Mouse (Mus musculus) liver, embryonic 11.5 days (tissue): ENCODE measurements around the gene Isyna1. TPM values are rescaled to one million over a fixed set of nuclear protein-coding genes. Genes with fewer than 3 reads are reported as not detected.

Source experiments
- ATAC-seq: fragments of 200-750 bp; cut with Nextera tagmentation; replicated peaks from 2 replicates; pipeline ENCODE4 v1.8.0; 2017; ENCODE audit warnings: moderate number of reproducible peaks, mild to moderate bottlenecking, moderate TSS enrichment, moderate library complexity; ENCODE audit not compliant: low FRiP score
- DNase-seq: peaks from one replicate; pipeline ENCODE4 v3.0.0-alpha.2; 2017; ENCODE audit warnings: low spot score
- H3K27ac ChIP-seq: fragments of 300-500 bp; sonication (generic); 2 replicates; pipeline ENCODE4 v1.5.1; 2014; ENCODE audit warnings: mild to moderate bottlenecking, low read depth, low read length, control low read depth
- H3K27me3 ChIP-seq: fragments of 300-500 bp; sonication (generic); replicated peaks from 2 replicates; pipeline ENCODE4 v1.6.1; 2014; ENCODE audit warnings: low read length, mixed read lengths; ENCODE audit not compliant: control insufficient read depth, insufficient read depth
- H3K36me3 ChIP-seq: fragments of 300-500 bp; sonication (generic); 2 replicates; pipeline ENCODE4 v1.6.1; 2014; ENCODE audit warnings: mild to moderate bottlenecking, low read length, moderate library complexity, mixed read lengths; ENCODE audit not compliant: control insufficient read depth, insufficient read depth
- H3K4me1 ChIP-seq: fragments of 300-500 bp; sonication (generic); replicated peaks from 2 replicates; pipeline ENCODE4 v1.6.1; 2014; ENCODE audit warnings: low read length, mixed read lengths; ENCODE audit not compliant: control insufficient read depth, insufficient read depth
- H3K4me2 ChIP-seq: fragments of 300-500 bp; sonication (generic); 2 replicates; pipeline ENCODE4 v1.6.1; 2014; ENCODE audit warnings: mild to moderate bottlenecking, control low read depth, moderate library complexity
- H3K4me3 ChIP-seq: fragments of 300-500 bp; sonication (generic); 2 replicates; pipeline ENCODE4 v1.5.1; 2014; ENCODE audit warnings: low read depth, low read length, control low read depth
- H3K9ac ChIP-seq: fragments of 300-500 bp; sonication (generic); 2 replicates; pipeline ENCODE4 v1.6.1; 2014; ENCODE audit warnings: low read depth, low read length, control low read depth
- H3K9me3 ChIP-seq: fragments of 300-500 bp; sonication (generic); 2 replicates; pipeline ENCODE4 v1.6.1; 2016; ENCODE audit warnings: low read length, inconsistent platforms, mixed read lengths; ENCODE audit not compliant: control insufficient read depth
- WGBS: fragments of 180-500 bp; shearing (Covaris S2); extraction: QIAGEN DNeasy Blood & Tissue Kit; methylation state at CpG from one replicate; pipeline ENCODE4 v1.1.7; 2014; 5-methylcytosine and 5-hydroxymethylcytosine counted together
- polyA plus RNA-seq: library from polyadenylated mRNA; unstranded; fragments of >200 nt; fragmentation: Nextera tagmentation; extraction: Ambion mirVana; gene quantifications from 2 replicates; pipeline ENCODE4 v1.2.1, GENCODE M21; 2014

The Isyna1 gene
- polyA plus RNA-seq, 1 experiment from 2014 or later, result 177 TPM

- peak; percentile 64 for DNase-seq
- ATAC-seq, result peak; percentile 59
- peak overlapping the region; percentile 89 for H3K27ac ChIP-seq
- no peaks in the 10 kb centered on the region for H3K36me3 ChIP-seq
- H3K9ac ChIP-seq, result peak overlapping the region; percentile 76
- peak overlapping the region; percentile 59 for H3K4me3 ChIP-seq
- WGBS, result 8% methylated on average over 22 of the region's 22 CpGs
- no peaks in the 10 kb centered on the region for H3K9me3 ChIP-seq
- peaks cover 9% of the 10 kb centered on the region; the same call in 1 of the 2 replicates for H3K27me3 ChIP-seq
- H3K4me2 ChIP-seq, result peak overlapping the region; percentile 90
- H3K4me1 ChIP-seq, result peaks cover 32% of the 10 kb centered on the region
Measured at GRCm38 (mm10) chr8:70630532-70631381, 36.6 kb downstream of the Isyna1 start.

GRCm38 (mm10) chr8:70631436-70631835 lies 37.3 kb downstream of the Isyna1 start:
- peak overlapping the region; percentile 59 for H3K4me3 ChIP-seq
- peak overlapping the region; percentile 61 for H3K9ac ChIP-seq
- no peaks in the 10 kb centered on the region for H3K36me3 ChIP-seq
- WGBS, result 12% methylated on average over 24 of the region's 24 CpGs
- H3K27ac ChIP-seq, result peak overlapping the region; percentile 89
- no peaks in the 10 kb centered on the region for H3K9me3 ChIP-seq
- peaks cover 37% of the 10 kb centered on the region for H3K4me1 ChIP-seq
- DNase-seq, result peak; percentile 58
- ATAC-seq, result no peak
- peak overlapping the region; percentile 90 for H3K4me2 ChIP-seq
- peaks cover 9% of the 10 kb centered on the region; the same call in 1 of the 2 replicates for H3K27me3 ChIP-seq

- Histone ChIP-seq H3K9me3 (no peaks in the 10 kb centered on the region), H3K4me1 (peaks cover 43% of the 10 kb centered on the region), H3K4me2 (peak within 1 kb of the TSS; percentile 90), H3K27ac (peak within 1 kb of the TSS; percentile 89), H3K4me3 (peak within 1 kb of the TSS; percentile 59), H3K9ac (peak within 1 kb of the TSS; percentile 61), H3K27me3 (peaks cover 9% of the 10 kb centered on the region; the same call in 1 of the 2 replicates), H3K36me3 (no peaks in the 10 kb centered on the region)
- DNase-seq (no peak), ATAC-seq (0 out of 2 replicates have a peak, but pooled peaks have one; percentile 4)
- 69% methylated on average over 6 of the region's 6 CpGs for WGBS
Measured at GRCm38 (mm10) chr8:70632346-70632892, 38.2 kb downstream of the Isyna1 start, which contains the start of gene Gdf15. TSS of gene Gdf15 (minus strand) at chr8:70632456.

DNA sequence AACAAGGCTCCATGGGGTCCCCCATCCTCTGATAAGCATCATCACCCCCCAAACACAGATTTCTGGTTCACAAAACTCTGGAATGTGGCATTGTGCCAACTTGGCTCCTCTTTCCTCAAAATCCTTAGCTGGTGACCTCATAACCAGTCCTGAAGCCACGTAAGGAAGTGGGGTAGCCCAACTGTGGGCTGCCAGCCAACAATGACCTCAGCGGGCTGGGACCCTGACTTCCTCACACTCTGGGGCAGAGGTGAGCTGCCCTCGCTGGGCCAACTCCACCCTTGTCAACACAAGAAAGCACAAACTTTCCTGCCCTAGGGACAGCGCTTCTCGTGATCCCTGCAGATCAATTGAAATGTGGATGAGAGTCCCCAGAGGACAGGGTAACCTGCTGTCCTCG lies 39.9 kb downstream of the Isyna1 start:
- no peak for ATAC-seq
- H3K4me1 ChIP-seq, result peaks cover 48% of the 10 kb centered on the region
- H3K9me3 ChIP-seq, result no peaks in the 10 kb centered on the region
- DNase-seq, result no peak
- H3K27ac ChIP-seq, result no peak overlapping the region
- peaks cover 9% of the 10 kb centered on the region; the same call in 1 of the 2 replicates for H3K27me3 ChIP-seq
- no peak overlapping the region for H3K9ac ChIP-seq
- 47% methylated on average over 6 of the region's 6 CpGs for WGBS
- H3K4me3 ChIP-seq, result no peak overlapping the region
- H3K36me3 ChIP-seq, result no peaks in the 10 kb centered on the region
- no peak overlapping the region for H3K4me2 ChIP-seq

DNA sequence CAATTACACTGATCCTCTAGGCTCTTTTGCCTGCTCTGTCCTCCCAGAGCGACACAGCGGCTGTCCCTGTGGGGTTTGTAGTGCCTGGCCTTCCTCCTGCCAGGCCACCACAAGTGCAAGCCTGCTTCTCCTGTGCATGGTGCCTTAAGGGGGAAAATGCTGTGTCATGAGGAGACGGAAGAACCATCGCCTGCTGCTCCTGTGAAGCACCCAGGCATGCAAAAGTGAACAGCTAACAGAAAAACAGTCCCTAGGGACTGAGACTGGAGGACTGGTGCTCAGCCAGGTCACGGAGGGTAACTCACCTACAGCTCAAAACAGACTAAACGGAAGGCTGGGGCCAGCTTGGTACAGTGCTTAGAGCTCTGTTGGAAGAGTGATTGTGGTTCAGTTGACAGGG lies 41.4 kb downstream of the Isyna1 start:
- H3K27ac ChIP-seq, result peak overlapping the region; percentile 60
- no peak overlapping the region for H3K4me3 ChIP-seq
- peak overlapping the region; percentile 54 for H3K9ac ChIP-seq
- ATAC-seq (no peak), DNase-seq (no peak)
- peaks cover 40% of the 10 kb centered on the region for H3K4me1 ChIP-seq
- H3K4me2 ChIP-seq, result 0 out of 2 replicates have a peak overlapping the region, but pooled peaks have one; percentile 12
- H3K9me3 ChIP-seq, result no peaks in the 10 kb centered on the region
- 38% methylated on average over 6 of the region's 6 CpGs for WGBS
- H3K27me3 ChIP-seq, result peaks cover 9% of the 10 kb centered on the region; the same call in 1 of the 2 replicates
- H3K36me3 ChIP-seq, result no peaks in the 10 kb centered on the region

DNA sequence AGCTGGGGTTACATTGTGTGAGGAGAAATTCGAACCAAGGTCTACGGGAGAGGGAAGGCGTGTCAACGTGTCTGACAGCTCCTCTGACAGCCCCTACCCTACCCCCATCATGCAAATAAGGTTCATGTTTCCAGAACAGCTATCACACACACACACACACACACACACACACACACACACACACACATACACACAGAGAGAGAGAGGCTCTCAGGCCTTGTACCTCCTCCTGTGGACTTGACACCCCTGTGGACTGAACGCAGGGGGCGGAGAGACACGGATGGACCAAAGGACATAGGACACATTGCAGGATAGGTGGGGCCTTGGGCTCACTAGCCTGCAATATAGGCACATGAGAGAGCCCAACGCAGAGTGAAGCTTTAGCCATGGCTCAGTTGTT lies 42.7 kb downstream of the Isyna1 start:
- H3K27ac ChIP-seq, result peak overlapping the region; percentile 1
- peaks cover 4% of the 10 kb centered on the region; the same call in 1 of the 2 replicates for H3K27me3 ChIP-seq
- WGBS, result 61% methylated on average over 8 of the region's 8 CpGs
- peaks cover 30% of the 10 kb centered on the region for H3K4me1 ChIP-seq
- H3K9me3 ChIP-seq, result no peaks in the 10 kb centered on the region
- no peaks in the 10 kb centered on the region for H3K36me3 ChIP-seq
- no peak overlapping the region for H3K9ac ChIP-seq
- no peak overlapping the region for H3K4me3 ChIP-seq
- no peak overlapping the region for H3K4me2 ChIP-seq
- DNase-seq, result no peak
- ATAC-seq, result 0 out of 2 replicates have a peak, but pooled peaks have one; percentile 37

DNA sequence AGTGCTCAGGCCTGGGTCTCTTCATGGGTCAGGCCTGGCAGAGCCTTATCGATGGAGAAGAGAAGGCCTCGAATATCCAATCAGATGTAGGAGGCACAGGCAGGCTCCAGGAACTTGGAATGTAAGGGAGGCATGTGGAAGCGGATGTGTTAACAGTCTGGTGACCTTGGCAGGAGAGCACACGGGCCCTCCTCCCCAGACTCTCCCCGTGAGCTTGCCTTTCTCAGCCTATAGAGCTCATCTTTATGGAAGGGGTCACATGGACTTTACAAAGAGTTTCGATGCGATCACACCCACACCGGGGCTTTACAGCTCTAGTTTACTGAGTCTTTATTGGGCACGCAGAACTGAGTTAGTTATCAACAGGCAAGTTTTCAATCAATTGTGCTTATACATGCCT lies 44.6 kb downstream of the Isyna1 start:
- no peak overlapping the region for H3K27ac ChIP-seq
- H3K36me3 ChIP-seq, result no peaks in the 10 kb centered on the region
- H3K9ac ChIP-seq, result no peak overlapping the region
- peaks cover 27% of the 10 kb centered on the region for H3K4me1 ChIP-seq
- no peak for DNase-seq
- ATAC-seq, result no peak
- H3K27me3 ChIP-seq, result no peaks in the 10 kb centered on the region
- no peaks in the 10 kb centered on the region for H3K9me3 ChIP-seq
- H3K4me2 ChIP-seq, result no peak overlapping the region
- WGBS, result 71% methylated on average over 9 of the region's 9 CpGs
- no peak overlapping the region for H3K4me3 ChIP-seq

DNA sequence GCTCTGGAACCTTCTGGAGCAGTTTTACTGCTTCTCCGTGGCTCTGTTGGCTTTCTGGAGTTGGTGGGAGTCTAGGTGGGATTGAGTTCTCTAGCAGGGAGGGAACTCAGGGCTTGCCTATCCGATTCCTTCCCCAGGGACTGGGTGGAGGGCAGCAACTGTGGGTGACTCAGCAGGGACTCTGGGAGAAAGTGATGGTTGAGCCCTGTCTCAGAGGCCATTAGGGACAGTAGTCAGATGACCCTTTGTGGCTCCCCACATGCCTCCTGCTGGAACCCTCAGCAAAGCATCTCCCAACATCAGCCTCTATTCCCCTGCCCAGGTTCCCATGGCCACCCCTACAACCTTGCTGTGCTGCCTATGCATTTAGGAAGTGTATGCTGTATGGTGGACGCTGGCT lies 48.8 kb downstream of the Isyna1 start:
- Histone ChIP-seq H3K9me3 (no peaks in the 10 kb centered on the region), H3K9ac (no peak overlapping the region), H3K27me3 (no peaks in the 10 kb centered on the region), H3K4me2 (no peak overlapping the region), H3K36me3 (no peaks in the 10 kb centered on the region), H3K27ac (no peak overlapping the region), H3K4me1 (peaks cover 20% of the 10 kb centered on the region), H3K4me3 (no peak overlapping the region)
- ATAC-seq, result no peak
- no peak for DNase-seq
- 57% methylated on average over 3 of the region's 3 CpGs for WGBS
